Mouse (Mus musculus) forebrain, embryonic 13.5 days (tissue): ENCODE measurements at regions not wholly inside any gene's neighbourhood (a gene's known extent, or its start where the extent isn't known, plus 50 kb on each side); places are given as distances from the start of the nearest gene placed in this dataset.

ENCODE experiments used
- ATAC-seq: fragments of 200-750 bp; cut with Nextera tagmentation; 2 replicates; pipeline ENCODE4 v1.8.0; 2017
- H3K27ac ChIP-seq: fragments of 300-500 bp; sonication (generic); 2 replicates; pipeline ENCODE4 v1.5.1; 2015; ENCODE audit warnings: inconsistent platforms, mild to moderate bottlenecking, moderate library complexity
- H3K27me3 ChIP-seq: fragments of 300-500 bp; sonication (generic); 2 replicates; pipeline ENCODE4 v1.6.1; 2015; ENCODE audit warnings: mild to moderate bottlenecking, inconsistent platforms
- H3K36me3 ChIP-seq: fragments of 300-500 bp; sonication (generic); 2 replicates; pipeline ENCODE4 v1.6.1; 2015; ENCODE audit warnings: mild to moderate bottlenecking, inconsistent platforms; ENCODE audit not compliant: poor library complexity, severe bottlenecking
- H3K4me1 ChIP-seq: fragments of 300-500 bp; sonication (generic); 2 replicates; pipeline ENCODE4 v1.6.1; 2015; ENCODE audit warnings: inconsistent platforms
- H3K4me2 ChIP-seq: fragments of 300-500 bp; sonication (generic); 2 replicates; pipeline ENCODE4 v1.6.1; 2015; ENCODE audit warnings: inconsistent platforms, mild to moderate bottlenecking, moderate library complexity
- H3K4me3 ChIP-seq: fragments of 300-500 bp; sonication (generic); 2 replicates; pipeline ENCODE4 v1.5.1; 2015; ENCODE audit warnings: mild to moderate bottlenecking, inconsistent platforms
- H3K9ac ChIP-seq: fragments of 300-500 bp; sonication (generic); 2 replicates; pipeline ENCODE4 v1.6.1; 2015; ENCODE audit warnings: mild to moderate bottlenecking, inconsistent platforms
- H3K9me3 ChIP-seq: fragments of 300-500 bp; sonication (generic); replicated peaks from 2 replicates; pipeline ENCODE4 v1.6.1; 2016; ENCODE audit warnings: inconsistent platforms
- WGBS: fragments of 180-500 bp; shearing (Covaris S2); methylation state at CpG from one replicate; pipeline ENCODE4 v1.1.7; 2015; 5-methylcytosine and 5-hydroxymethylcytosine counted together

- Histone ChIP-seq H3K4me2 (no peak overlapping the region), H3K36me3 (no peaks in the 10 kb centered on the region), H3K27ac (no peak overlapping the region), H3K4me3 (no peak overlapping the region), H3K9me3 (no peaks in the 10 kb centered on the region), H3K9ac (no peak overlapping the region), H3K4me1 (no peaks in the 10 kb centered on the region), H3K27me3 (no peaks in the 10 kb centered on the region)
- WGBS = 87% methylated on average over 5 of the region's 5 CpGs
- no peak for ATAC-seq
These were observed 52.4 kb upstream of the 4932438A13Rik start for GRCm38 (mm10) chr3:36810528-36810927.
